Mouse (Mus musculus): ENCODE measurements around the gene 1700028J19Rik. TPM values are rescaled to one million over a fixed set of nuclear protein-coding genes. Genes with fewer than 3 reads are reported as not detected.
"Not testable (repeated sequence)": the region's sequence is repeated elsewhere in the genome, so short reads cannot be mapped to it uniquely, and the experiment has no call there.

The 1700028J19Rik gene
- polyA plus RNA-seq, 1 experiment from 2014 or later: 0.54 TPM

GRCm38 (mm10) chr7:44215645-44216044, 30.9 kb downstream of the 1700028J19Rik start, which contains the start of gene Klk1b5:
Gene Klk1b5 (plus strand): TSS chr7:44215945.
- no peak for TF ChIP-seq EP300 (IDR thresholded peaks at IDR 0.05; ENCODE audit: low read depth)
- TF ChIP-seq CTCF (IDR thresholded peaks at IDR 0.05; ENCODE audit: low read depth): no peak
- ATAC-seq (no peak), DNase-seq (no peak)
- Histone ChIP-seq H3K9ac (replicated peaks) (no peak within 1 kb of the TSS), H3K27me3 (ENCODE audit: insufficient read depth, low read length) (no peaks in the 10 kb centered on the region), H3K27ac (ENCODE audit: low read depth) (no peak within 1 kb of the TSS), H3K4me2 (ENCODE audit: low read depth, low read length) (no peak within 1 kb of the TSS), H3K4me3 (ENCODE audit: low read depth, low read length) (no peak within 1 kb of the TSS), H3K36me3 (replicated peaks; ENCODE audit: insufficient read depth, low read length) (no peaks in the 10 kb centered on the region), H3K4me1 (ENCODE audit: insufficient read depth) (no peaks in the 10 kb centered on the region), H3K9me3 (ENCODE audit: low read length) (no peaks in the 10 kb centered on the region)
- 73% methylated on average over 1 of the region's 1 CpGs for WGBS (ENCODE audit: insufficient replicate concordance)

GRCm38 (mm10) chr7:44208307-44208706, 38.2 kb downstream of the 1700028J19Rik start:
- 39% methylated on average over 3 of the region's 3 CpGs for WGBS (ENCODE audit: insufficient replicate concordance)
- 0 out of 2 replicates have a peak, but pooled peaks cover 4% of the 10 kb centered on the region for H3K4me1 ChIP-seq (ENCODE audit: insufficient read depth)
- H3K4me2 ChIP-seq (ENCODE audit: low read depth, low read length): no peak overlapping the region
- H3K27me3 ChIP-seq (ENCODE audit: insufficient read depth, low read length): no peaks in the 10 kb centered on the region
- H3K9ac ChIP-seq (replicated peaks): no peak overlapping the region
- H3K9me3 ChIP-seq (ENCODE audit: low read length): no peaks in the 10 kb centered on the region
- TF ChIP-seq CTCF (IDR thresholded peaks at IDR 0.05; ENCODE audit: low read depth) (no peak), EP300 (IDR thresholded peaks at IDR 0.05; ENCODE audit: low read depth) (no peak)
- H3K4me3 ChIP-seq (ENCODE audit: low read depth, low read length): no peak overlapping the region
- peak; percentile 41 for DNase-seq
- ATAC-seq: peak; percentile 54; the same call in 1 of the 2 replicates
- H3K36me3 ChIP-seq (replicated peaks; ENCODE audit: insufficient read depth, low read length): no peaks in the 10 kb centered on the region
- H3K27ac ChIP-seq (ENCODE audit: low read depth): no peak overlapping the region

GRCm38 (mm10) chr7:44207135-44207534, 39.4 kb downstream of the 1700028J19Rik start, which contains the start of gene Klk1b4:
Gene Klk1b4 (plus strand): TSS chr7:44207435.
- ATAC-seq; H3K9ac ChIP-seq (replicated peaks); H3K9me3 ChIP-seq (ENCODE audit: low read length); H3K36me3 ChIP-seq (replicated peaks; ENCODE audit: insufficient read depth, low read length); H3K4me3 ChIP-seq (ENCODE audit: low read depth, low read length); H3K4me1 ChIP-seq (ENCODE audit: insufficient read depth); H3K27ac ChIP-seq (ENCODE audit: low read depth); DNase-seq; H3K4me2 ChIP-seq (ENCODE audit: low read depth, low read length); H3K27me3 ChIP-seq (ENCODE audit: insufficient read depth, low read length): not testable (repeated sequence)
- 18% methylated on average over 3 of the region's 3 CpGs for WGBS (ENCODE audit: insufficient replicate concordance)

GRCm38 (mm10) chr7:44197891-44198290, 48.6 kb downstream of the 1700028J19Rik start, which contains the start of gene Klk1b3:
Gene Klk1b3 (plus strand): TSS chr7:44198191.
- Histone ChIP-seq H3K9ac (replicated peaks) (no peak within 1 kb of the TSS), H3K27me3 (ENCODE audit: insufficient read depth, low read length) (no peaks in the 10 kb centered on the region)

GRCm38 (mm10) chr7:44193466-44193865, 53.0 kb downstream of the 1700028J19Rik start:
- not testable (repeated sequence) for H3K4me2 ChIP-seq (ENCODE audit: low read depth, low read length); H3K4me3 ChIP-seq (ENCODE audit: low read depth, low read length); H3K27me3 ChIP-seq (ENCODE audit: insufficient read depth, low read length); H3K9ac ChIP-seq (replicated peaks); H3K36me3 ChIP-seq (replicated peaks; ENCODE audit: insufficient read depth, low read length); H3K27ac ChIP-seq (ENCODE audit: low read depth); H3K4me1 ChIP-seq (ENCODE audit: insufficient read depth); ATAC-seq; H3K9me3 ChIP-seq (ENCODE audit: low read length); DNase-seq
- 57% methylated on average over 1 of the region's 1 CpGs for WGBS (ENCODE audit: insufficient replicate concordance)

More at GRCm38 (mm10) chr7:44197891-44198290, 48.6 kb downstream of the 1700028J19Rik start, which contains the start of gene Klk1b3:
- 52% methylated on average over 3 of the region's 3 CpGs for WGBS (ENCODE audit: insufficient replicate concordance)
- no peaks in the 10 kb centered on the region for H3K9me3 ChIP-seq (ENCODE audit: low read length)
- H3K4me1 ChIP-seq (ENCODE audit: insufficient read depth): no peaks in the 10 kb centered on the region
- DNase-seq: no peak
- H3K4me2 ChIP-seq (ENCODE audit: low read depth, low read length): no peak within 1 kb of the TSS
- H3K4me3 ChIP-seq (ENCODE audit: low read depth, low read length): no peak within 1 kb of the TSS
- H3K27ac ChIP-seq (ENCODE audit: low read depth): no peak within 1 kb of the TSS
- H3K36me3 ChIP-seq (replicated peaks; ENCODE audit: insufficient read depth, low read length): no peaks in the 10 kb centered on the region
- TF ChIP-seq CTCF (IDR thresholded peaks at IDR 0.05; ENCODE audit: low read depth): no peak
- no peak for ATAC-seq

- H3K27me3 ChIP-seq (ENCODE audit: insufficient read depth, low read length); H3K4me1 ChIP-seq (ENCODE audit: insufficient read depth); H3K27ac ChIP-seq (ENCODE audit: low read depth); H3K9ac ChIP-seq (replicated peaks); H3K4me3 ChIP-seq (ENCODE audit: low read depth, low read length); ATAC-seq; H3K36me3 ChIP-seq (replicated peaks; ENCODE audit: insufficient read depth, low read length); H3K4me2 ChIP-seq (ENCODE audit: low read depth, low read length); H3K9me3 ChIP-seq (ENCODE audit: low read length): not testable (repeated sequence)
- peak; percentile 1 for DNase-seq
Measured at GRCm38 (mm10) chr7:44187936-44188335, 58.6 kb downstream of the 1700028J19Rik start, which contains the start of gene Klk1b24. Gene Klk1b24 (plus strand): TSS chr7:44188236.

- H3K9ac ChIP-seq (replicated peaks); H3K27ac ChIP-seq (ENCODE audit: low read depth); H3K9me3 ChIP-seq (ENCODE audit: low read length); H3K27me3 ChIP-seq (ENCODE audit: insufficient read depth, low read length); ATAC-seq; H3K4me2 ChIP-seq (ENCODE audit: low read depth, low read length); H3K4me3 ChIP-seq (ENCODE audit: low read depth, low read length); H3K4me1 ChIP-seq (ENCODE audit: insufficient read depth); H3K36me3 ChIP-seq (replicated peaks; ENCODE audit: insufficient read depth, low read length): not testable (repeated sequence)
- DNase-seq: peak; percentile 10
- 53% methylated on average over 8 of the region's 8 CpGs for WGBS (ENCODE audit: insufficient replicate concordance)
Measured at GRCm38 (mm10) chr7:44186516-44186915, 60.0 kb downstream of the 1700028J19Rik start.

Other genes with a start within 250 kb of the 1700028J19Rik start
- gene Klk1b26, start 234.5 kb downstream of the 1700028J19Rik start, polyA plus RNA-seq (2015; fragmentation: Nextera tagmentation; extraction: Ambion mirVana): not detected in 2 replicates
- gene Klk1b27, start 194.4 kb downstream of the 1700028J19Rik start, polyA plus RNA-seq (2015; fragmentation: Nextera tagmentation; extraction: Ambion mirVana): not detected in 2 replicates
- not detected in 2 replicates for gene Klk1b21, start 144.4 kb downstream of the 1700028J19Rik start, polyA plus RNA-seq (2015; fragmentation: Nextera tagmentation; extraction: Ambion mirVana)
- not detected in 2 replicates for gene Klk1b22, start 134.0 kb downstream of the 1700028J19Rik start, polyA plus RNA-seq (2015; fragmentation: Nextera tagmentation; extraction: Ambion mirVana)
- gene Klk1b16, start 109.9 kb downstream of the 1700028J19Rik start, polyA plus RNA-seq (2015; fragmentation: Nextera tagmentation; extraction: Ambion mirVana): not detected in 2 replicates
- gene Klk1b24, start 58.5 kb downstream of the 1700028J19Rik start, polyA plus RNA-seq (2015; fragmentation: Nextera tagmentation; extraction: Ambion mirVana): not detected in 2 replicates
- not detected in 2 replicates for gene Klk1b3, start 48.5 kb downstream of the 1700028J19Rik start, polyA plus RNA-seq (2015; fragmentation: Nextera tagmentation; extraction: Ambion mirVana)
- 0.18 TPM in 1 of 2 replicates, not detected in the other for gene Klk1b4, start 39.3 kb downstream of the 1700028J19Rik start, polyA plus RNA-seq (2015; fragmentation: Nextera tagmentation; extraction: Ambion mirVana)
- not detected in 2 replicates for gene Klk1b5, start 30.8 kb downstream of the 1700028J19Rik start, polyA plus RNA-seq (2015; fragmentation: Nextera tagmentation; extraction: Ambion mirVana)
- 0.79 TPM in 1 of 2 replicates, not detected in the other for gene Klk1, start 21.3 kb downstream of the 1700028J19Rik start, polyA plus RNA-seq (2015; fragmentation: Nextera tagmentation; extraction: Ambion mirVana)
- gene Gm36864, start 10.5 kb downstream of the 1700028J19Rik start, polyA plus RNA-seq (2015; fragmentation: Nextera tagmentation; extraction: Ambion mirVana): not detected in 2 replicates
- gene 2410002F23Rik, start within 50 bp of the 1700028J19Rik start, polyA plus RNA-seq (2015; fragmentation: Nextera tagmentation; extraction: Ambion mirVana): 18.8 and 20.6 TPM in 2 replicates
- gene Acp4, start 10.7 kb upstream of the 1700028J19Rik start, polyA plus RNA-seq (2015; fragmentation: Nextera tagmentation; extraction: Ambion mirVana): not detected in 2 replicates
- gene Gm15517, start 14.8 kb upstream of the 1700028J19Rik start, polyA plus RNA-seq (2015; fragmentation: Nextera tagmentation; extraction: Ambion mirVana): not detected in 2 replicates
- 1.6 and 1.8 TPM in 2 replicates for gene Clec11a, start 60.2 kb upstream of the 1700028J19Rik start, polyA plus RNA-seq (2015; fragmentation: Nextera tagmentation; extraction: Ambion mirVana)
- gene Shank1, start 63.6 kb upstream of the 1700028J19Rik start, polyA plus RNA-seq (2015; fragmentation: Nextera tagmentation; extraction: Ambion mirVana): not detected in 2 replicates
- 0.04 TPM in 1 of 2 replicates, not detected in the other for gene Syt3, start 137.4 kb upstream of the 1700028J19Rik start, polyA plus RNA-seq (2015; fragmentation: Nextera tagmentation; extraction: Ambion mirVana)
- 0.15 and 0.18 TPM in 2 replicates for gene 1700008O03Rik, start 139.1 kb upstream of the 1700028J19Rik start, polyA plus RNA-seq (2015; fragmentation: Nextera tagmentation; extraction: Ambion mirVana)
- gene Lrrc4b, start 182.3 kb upstream of the 1700028J19Rik start, polyA plus RNA-seq (2015; fragmentation: Nextera tagmentation; extraction: Ambion mirVana): not detected in 2 replicates
- 38.9 and 44.3 TPM in 2 replicates for gene Aspdh, start 218.7 kb upstream of the 1700028J19Rik start, polyA plus RNA-seq (2015; fragmentation: Nextera tagmentation; extraction: Ambion mirVana)
- 59.7 and 63.1 TPM in 2 replicates for gene Josd2, start 221.3 kb upstream of the 1700028J19Rik start, polyA plus RNA-seq (2015; fragmentation: Nextera tagmentation; extraction: Ambion mirVana)
- gene Emc10, start 249.8 kb upstream of the 1700028J19Rik start, polyA plus RNA-seq (2015; fragmentation: Nextera tagmentation; extraction: Ambion mirVana): 32.4 and 35.9 TPM in 2 replicates
- gene Fam71e1, start 249.9 kb upstream of the 1700028J19Rik start, polyA plus RNA-seq (2015; fragmentation: Nextera tagmentation; extraction: Ambion mirVana): 3.3 and 4.1 TPM in 2 replicates